Mouse (Mus musculus) bone marrow, adult 2 months (tissue): ENCODE results near the gene Dgcr6.

Source experiments
- CTCF ChIP-seq: fragments of 200-500 bp; IDR thresholded peaks from 2 replicates; pipeline ENCODE4 v1.5.1; 2011; ENCODE audit warnings: low read length, control low read depth; ENCODE audit not compliant: control insufficient read depth, insufficient read depth
- POLR2A ChIP-seq: fragments of 200-500 bp; IDR thresholded peaks from 2 replicates; pipeline ENCODE4 v1.6.1; 2011; ENCODE audit warnings: low read depth, mild to moderate bottlenecking, control low read depth, low read length, borderline replicate concordance; ENCODE audit not compliant: control insufficient read depth

DNA sequence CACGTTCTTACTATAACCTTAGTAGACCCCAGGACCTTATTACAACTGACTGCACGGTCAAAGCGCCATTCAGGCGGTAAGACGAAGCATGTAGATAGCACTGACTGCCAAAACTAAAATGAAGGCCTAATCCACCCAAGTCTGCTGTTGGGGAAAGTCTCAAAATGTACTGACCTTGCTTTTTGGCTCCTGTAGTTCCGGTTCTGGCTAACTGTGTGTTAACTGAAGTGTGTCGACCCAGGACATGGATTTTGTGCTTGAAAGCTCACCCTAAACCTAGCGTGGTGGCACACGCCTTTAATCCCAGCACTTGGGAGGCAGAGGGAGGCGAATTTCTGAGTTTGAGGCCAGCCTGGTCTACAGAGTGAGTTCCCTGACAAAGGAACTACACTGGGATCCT, 7.7 kb upstream of the Dgcr6 start:
- TF ChIP-seq POLR2A (no peak), CTCF (no peak)
